Mouse (Mus musculus) cerebellum, adult 2 months (tissue): ENCODE measurements around the gene 1700061G19Rik. TPM values are rescaled to one million over a fixed set of nuclear protein-coding genes. Genes with fewer than 3 reads are reported as not detected.

Source experiments
- DNase-seq, 2 experiments: peaks; one replicate each; pipeline ENCODE4 v3.0.0; 2021
- H3K27ac ChIP-seq: fragments of 200-500 bp; 2 replicates; pipeline ENCODE4 v1.5.1; 2012; ENCODE audit warnings: low read length, control low read depth, inconsistent platforms; ENCODE audit not compliant: insufficient read depth
- H3K27me3 ChIP-seq: fragments of 200-500 bp; 2 replicates; pipeline ENCODE4 v1.6.1; 2012; ENCODE audit warnings: inconsistent platforms, mild to moderate bottlenecking, low read length, moderate library complexity; ENCODE audit not compliant: control insufficient read depth, insufficient read depth
- H3K4me1 ChIP-seq: fragments of 200-500 bp; 2 replicates; pipeline ENCODE4 v1.6.1; 2011; ENCODE audit warnings: low read length; ENCODE audit not compliant: control insufficient read depth, insufficient read depth
- H3K4me3 ChIP-seq: fragments of 200-500 bp; replicated peaks from 2 replicates; pipeline ENCODE3; 2011; ENCODE audit warnings: mild to moderate bottlenecking, low read depth, low read length, control low read depth; ENCODE audit not compliant: insufficient read depth
- CTCF ChIP-seq: fragments of 200-500 bp; IDR thresholded peaks from 2 replicates; pipeline ENCODE4 v1.5.1; 2011; ENCODE audit warnings: low read depth, mild to moderate bottlenecking, control low read depth, low read length, moderate library complexity, borderline replicate concordance; ENCODE audit not compliant: insufficient read depth
- POLR2A ChIP-seq: fragments of 200-500 bp; IDR thresholded peaks from 2 replicates; pipeline ENCODE4 v1.6.1; 2011; ENCODE audit warnings: low read length, control low read depth, borderline replicate concordance; ENCODE audit not compliant: insufficient read depth
- WGBS: fragments of 180-500 bp; shearing (Covaris S2); methylation state at CpG from one replicate; pipeline ENCODE4 v1.1.7; 2018; 5-methylcytosine and 5-hydroxymethylcytosine counted together
- polyA plus RNA-seq: library from polyadenylated mRNA; depleted of rRNA; stranded (reverse); fragments of >200 nt; gene quantifications from 2 replicates; pipeline ENCODE4 v1.2.3, GENCODE M21; 2012

The 1700061G19Rik gene
- polyA plus RNA-seq, 1 experiment, result not detected

GRCm38 (mm10) chr17:56913023-56913422 lies 37.7 kb downstream of the 1700061G19Rik start:
- TF ChIP-seq POLR2A (no peak), CTCF (no peak)
- Histone ChIP-seq H3K4me3 (no peak overlapping the region), H3K4me1 (peaks cover 13% of the 10 kb centered on the region), H3K27me3 (no peaks in the 10 kb centered on the region), H3K27ac (no peak overlapping the region)
- DNase-seq, result no peak
- 91% methylated on average over 3 of the region's 3 CpGs for WGBS

- H3K27me3 ChIP-seq, result no peaks in the 10 kb centered on the region
- H3K4me3 ChIP-seq, result no peak overlapping the region
- peaks cover 11% of the 10 kb centered on the region for H3K4me1 ChIP-seq
- TF ChIP-seq CTCF, result no peak
- no peak for TF ChIP-seq POLR2A
- DNase-seq, result no peak
- H3K27ac ChIP-seq, result no peak overlapping the region
Observed at GRCm38 (mm10) chr17:56913444-56913843, 38.2 kb downstream of the 1700061G19Rik start.

DNA sequence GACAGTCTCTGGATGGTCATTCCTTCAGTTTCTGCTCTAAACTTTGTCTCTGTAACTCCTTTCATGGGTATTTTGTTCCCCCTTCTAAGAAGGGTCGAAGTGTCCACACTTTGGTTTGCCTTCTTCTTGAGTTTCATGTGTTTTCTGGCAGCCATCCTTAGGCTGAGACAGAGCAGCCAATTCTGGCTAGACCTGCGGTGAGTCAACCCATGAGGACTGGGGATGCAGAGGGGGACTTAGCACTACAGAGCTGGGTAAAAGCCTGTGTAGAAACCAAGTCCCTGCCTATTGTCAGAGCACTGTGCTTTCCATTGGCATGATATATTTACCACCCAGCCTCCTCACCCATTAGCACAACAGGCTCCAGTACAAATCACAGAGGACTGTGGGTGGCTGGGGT lies 41.9 kb downstream of the 1700061G19Rik start:
- Histone ChIP-seq H3K4me3 (no peak overlapping the region), H3K27me3 (no peaks in the 10 kb centered on the region), H3K4me1 (no peaks in the 10 kb centered on the region; the same call in 1 of the 2 replicates), H3K27ac (no peak overlapping the region)
- no peak for TF ChIP-seq POLR2A
- TF ChIP-seq CTCF, result no peak
- 70% methylated on average over 2 of the region's 2 CpGs for WGBS
- no peak for DNase-seq

GRCm38 (mm10) chr17:56919725-56920124 lies 44.4 kb downstream of the 1700061G19Rik start:
- Histone ChIP-seq H3K27ac (no peak overlapping the region), H3K4me1 (no peaks in the 10 kb centered on the region; the same call in 1 of the 2 replicates), H3K4me3 (no peak overlapping the region), H3K27me3 (no peaks in the 10 kb centered on the region)
- TF ChIP-seq POLR2A (no peak), CTCF (no peak)
- 84% methylated on average over 3 of the region's 3 CpGs for WGBS
- no peak for DNase-seq

DNA sequence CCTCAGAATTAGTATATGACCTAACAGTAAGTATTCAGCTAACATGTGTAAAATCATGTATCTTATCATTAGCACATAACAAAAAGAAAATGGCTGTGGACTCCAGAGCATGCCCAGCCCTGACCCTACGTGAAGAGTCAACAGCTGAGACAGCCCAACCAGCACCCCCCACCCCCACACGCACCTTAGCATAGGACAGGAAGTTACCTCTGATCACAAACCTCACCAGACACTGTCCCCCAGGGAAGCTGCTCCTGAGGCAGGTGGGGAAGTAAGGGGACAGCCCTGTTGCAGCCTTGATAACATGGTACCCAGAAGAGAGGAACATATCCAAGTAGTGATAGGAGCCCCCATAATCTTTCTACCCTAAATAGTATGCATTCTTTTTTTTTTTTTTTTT lies 50.7 kb downstream of the 1700061G19Rik start:
- no peak for DNase-seq
- no peak overlapping the region for H3K4me3 ChIP-seq
- 96% methylated on average over 2 of the region's 2 CpGs for WGBS
- no peak for TF ChIP-seq POLR2A
- no peak for TF ChIP-seq CTCF
- no peak overlapping the region for H3K27ac ChIP-seq
- H3K4me1 ChIP-seq, result 0 out of 2 replicates have a peak, but pooled peaks cover 3% of the 10 kb centered on the region
- H3K27me3 ChIP-seq, result no peaks in the 10 kb centered on the region

GRCm38 (mm10) chr17:56929101-56929500 lies 53.8 kb downstream of the 1700061G19Rik start:
- Histone ChIP-seq H3K4me1 (peaks cover 16% of the 10 kb centered on the region; the same call in 1 of the 2 replicates), H3K27me3 (no peaks in the 10 kb centered on the region), H3K4me3 (no peak overlapping the region), H3K27ac (no peak overlapping the region)
- DNase-seq, result no peak
- no peak for TF ChIP-seq POLR2A
- no peak for TF ChIP-seq CTCF

DNA sequence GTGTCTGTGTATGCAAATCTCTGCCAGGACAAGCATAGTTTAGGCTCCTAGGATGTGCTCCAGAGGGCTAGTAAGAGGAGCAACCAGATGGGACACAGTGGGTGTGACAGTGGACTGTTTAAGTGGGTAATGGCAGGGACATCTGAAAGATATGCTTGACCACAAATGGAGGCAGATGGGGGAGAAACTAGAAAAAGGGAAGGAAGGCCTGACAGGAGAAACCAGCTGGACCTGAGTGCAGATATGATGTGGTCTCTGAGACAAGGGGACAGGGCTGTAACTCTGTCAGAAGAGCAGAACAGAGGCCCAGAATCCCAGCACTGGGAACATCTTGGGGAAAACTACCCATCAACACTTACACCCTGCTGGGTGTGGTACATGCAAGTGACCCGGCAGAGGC lies 54.3 kb downstream of the 1700061G19Rik start:
- DNase-seq, result no peak
- WGBS, result 56% methylated on average over 1 of the region's 1 CpGs
- TF ChIP-seq POLR2A, result no peak
- TF ChIP-seq CTCF, result no peak

DNA sequence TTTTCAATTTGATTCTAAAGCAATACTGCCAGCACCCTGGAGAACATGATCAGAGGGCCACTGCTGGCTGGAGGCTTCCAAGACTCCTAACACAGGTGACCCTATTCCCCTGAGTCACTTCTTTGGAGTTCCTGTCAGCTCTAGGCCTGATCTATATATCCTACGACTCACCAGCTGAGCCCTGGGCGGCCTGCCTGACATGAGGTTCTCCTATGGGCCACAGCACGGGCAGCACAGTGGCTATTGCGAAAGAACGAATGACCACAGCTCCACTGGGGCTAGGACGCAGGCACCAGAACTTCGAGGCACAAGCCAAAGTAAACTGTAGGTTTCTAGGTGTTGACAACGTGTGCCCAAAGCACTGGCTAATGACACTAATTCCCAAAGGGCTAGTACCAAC lies 54.7 kb downstream of the 1700061G19Rik start:
- DNase-seq, result no peak
- H3K4me1 ChIP-seq, result peaks cover 16% of the 10 kb centered on the region; the same call in 1 of the 2 replicates
- H3K27me3 ChIP-seq, result no peaks in the 10 kb centered on the region
- H3K27ac ChIP-seq, result no peak overlapping the region
- no peak for TF ChIP-seq CTCF
- TF ChIP-seq POLR2A, result no peak
- no peak overlapping the region for H3K4me3 ChIP-seq
- WGBS, result 83% methylated on average over 8 of the region's 8 CpGs

More for the DNA sequence above, 54.3 kb downstream of the 1700061G19Rik start:
- Histone ChIP-seq H3K4me1 (peaks cover 16% of the 10 kb centered on the region; the same call in 1 of the 2 replicates), H3K27ac (no peak overlapping the region), H3K27me3 (no peaks in the 10 kb centered on the region), H3K4me3 (no peak overlapping the region)

GRCm38 (mm10) chr17:56933395-56933794 lies 58.1 kb downstream of the 1700061G19Rik start:
- WGBS, result 68% methylated on average over 2 of the region's 2 CpGs
- Histone ChIP-seq H3K27me3 (no peaks in the 10 kb centered on the region), H3K4me1 (peaks cover 16% of the 10 kb centered on the region; the same call in 1 of the 2 replicates), H3K27ac (no peak overlapping the region), H3K4me3 (no peak overlapping the region)
- DNase-seq, result no peak
- no peak for TF ChIP-seq CTCF
- TF ChIP-seq POLR2A, result no peak
